Mouse (Mus musculus) urinary bladder, postnatal 36 days (tissue): ENCODE measurements at regions not wholly inside any gene's neighbourhood (a gene's known extent, or its start where the extent isn't known, plus 50 kb on each side); places are given as distances from the start of the nearest gene placed in this dataset.
A peak's percentile ranks its signal among the peaks of the same experiment; 100 is the strongest.

Experiments
- DNase-seq, 2 experiments: peaks; one replicate each; pipeline ENCODE4 v3.0.0; 2022; ENCODE audit warnings: low spot score in 2 of 2, mixed read lengths in 1 of 2

DNA sequence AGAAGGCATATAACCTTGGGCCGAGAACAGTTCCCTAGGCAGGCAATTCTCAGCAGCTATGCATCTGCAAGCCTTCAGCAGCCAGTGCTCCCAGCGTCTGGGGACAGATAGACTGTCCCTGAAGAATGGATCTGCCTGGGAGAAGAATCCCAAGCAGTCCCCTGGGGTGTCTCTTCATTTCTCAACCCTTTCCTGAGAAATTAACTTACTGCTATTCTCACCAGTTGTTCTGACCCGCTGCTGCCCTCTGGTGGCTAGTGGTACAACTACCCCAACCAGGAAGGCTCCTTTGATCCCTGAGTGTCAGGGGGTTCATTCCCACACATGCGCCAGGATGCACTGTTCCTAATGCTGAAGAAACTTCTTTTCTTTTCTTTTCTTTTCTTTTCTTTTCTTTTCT is 323.7 kb downstream of the Gm45692 start:
- DNase-seq, result peak; percentile 65 to 73

DNA sequence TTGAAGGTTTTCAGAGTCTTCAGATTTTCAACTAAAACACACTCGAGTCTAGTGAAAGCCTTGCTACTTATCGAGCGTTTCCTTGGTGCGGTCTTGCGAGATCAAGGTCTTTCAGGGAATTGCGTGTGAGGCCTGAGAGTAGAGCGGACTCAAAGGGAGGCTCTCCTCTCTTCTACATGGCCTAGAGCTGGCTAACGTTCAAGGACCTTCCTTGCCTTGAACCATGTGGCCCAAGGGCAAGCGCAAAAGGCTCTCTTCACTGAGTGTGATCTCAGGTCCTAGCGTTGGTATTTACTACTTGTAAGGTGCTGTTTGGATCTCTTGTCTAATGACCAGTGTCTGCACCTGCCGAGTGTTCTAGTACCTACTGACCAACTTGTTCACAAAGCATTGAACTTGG is 324.4 kb downstream of the Gm45692 start:
- DNase-seq, result no peak

DNA sequence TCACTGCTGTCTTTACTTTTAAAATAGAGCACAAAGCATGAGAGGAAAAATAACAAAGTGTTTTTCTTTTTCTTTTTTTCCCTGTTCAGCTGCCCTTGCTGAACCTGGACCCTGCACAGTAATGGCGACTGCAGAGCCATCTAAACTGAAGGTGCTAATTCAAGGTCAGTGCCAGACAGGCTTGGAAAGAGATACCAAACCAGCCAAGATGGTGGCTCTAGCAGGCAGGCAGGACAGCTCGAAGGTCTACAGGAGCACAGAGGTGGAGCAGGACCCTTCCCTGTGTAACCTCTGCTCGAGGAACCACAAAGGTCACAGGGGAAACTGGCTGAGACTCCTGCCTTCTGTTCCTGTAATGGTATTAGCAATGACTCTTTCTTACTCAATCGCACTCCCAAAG is 326.7 kb downstream of the Gm45692 start:
- DNase-seq, result no peak

DNA sequence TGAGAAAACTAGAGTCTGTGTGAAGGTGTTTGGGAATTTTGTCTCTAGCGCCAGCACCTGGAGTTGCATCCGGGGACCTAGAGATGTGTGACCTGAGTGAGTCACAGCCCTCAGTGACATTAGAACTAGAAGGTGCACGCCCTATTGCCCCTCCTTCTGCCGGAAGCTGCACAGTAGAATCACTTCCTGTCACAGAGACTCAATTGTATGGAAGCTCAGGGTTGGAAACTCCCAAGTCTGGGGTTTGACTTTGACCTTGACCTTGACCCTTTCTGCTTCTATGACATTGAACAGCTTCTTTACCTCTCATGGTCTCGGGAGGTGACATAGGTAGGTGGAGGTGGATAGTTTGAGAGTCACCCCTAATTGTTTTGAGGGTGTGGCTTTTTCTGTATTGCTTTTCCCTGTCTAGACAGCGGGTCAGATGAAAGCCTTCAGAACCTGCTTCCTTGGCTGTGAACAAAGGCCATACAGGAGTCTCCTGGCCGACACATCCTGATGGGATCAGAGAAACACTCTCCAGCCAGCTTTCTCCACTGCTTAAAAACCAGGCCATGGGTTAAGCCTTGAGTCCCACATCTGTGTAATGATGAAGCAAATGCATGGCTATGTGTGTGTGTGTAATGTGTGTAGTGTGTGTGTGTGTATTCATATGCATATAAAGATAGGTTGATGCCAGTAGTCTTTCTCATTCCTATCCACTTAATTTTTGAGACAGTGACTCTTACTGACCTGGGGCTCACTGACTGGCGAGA is 328.7 kb downstream of the Gm45692 start:
- no peak for DNase-seq

DNA sequence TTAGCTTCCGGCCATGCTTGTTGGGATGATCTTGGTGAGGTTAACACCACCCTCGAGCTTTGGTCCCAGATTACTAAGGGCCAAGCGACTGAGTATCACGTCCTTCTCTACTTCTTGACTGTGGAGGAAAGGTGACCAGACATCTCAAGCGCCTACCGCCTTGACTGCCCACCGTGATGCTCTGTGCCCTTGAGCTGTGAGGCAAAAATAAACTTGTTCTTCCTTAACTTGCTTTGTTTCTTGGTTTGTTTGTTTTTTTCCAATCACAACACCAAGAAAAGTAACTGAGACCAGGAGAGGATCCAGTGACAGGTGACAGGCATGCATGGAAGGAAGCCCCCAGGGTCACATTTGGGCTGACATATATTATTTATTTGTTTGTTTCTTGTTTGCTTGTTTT is 330.0 kb downstream of the Gm45692 start:
- no peak for DNase-seq

DNA sequence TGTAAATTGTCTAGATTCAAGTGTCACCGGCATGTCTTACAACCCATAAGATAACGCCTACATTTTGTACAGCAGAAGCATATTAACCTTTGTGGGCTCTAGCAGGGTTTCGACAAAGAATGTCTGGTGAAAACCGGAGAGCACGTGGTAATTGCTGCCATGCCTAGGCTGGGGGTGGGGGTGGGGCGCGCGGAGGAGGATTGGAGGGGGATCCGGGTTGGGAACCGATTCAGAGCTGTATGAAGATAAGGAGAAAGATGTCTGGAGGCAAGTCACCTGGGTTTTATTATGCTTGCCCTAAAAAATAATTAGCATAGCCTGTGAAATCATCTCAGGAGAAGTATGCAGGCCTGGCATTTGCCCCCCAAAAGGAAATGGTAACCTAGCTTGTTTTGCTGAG is 331.2 kb downstream of the Gm45692 start:
- no peak for DNase-seq

DNA sequence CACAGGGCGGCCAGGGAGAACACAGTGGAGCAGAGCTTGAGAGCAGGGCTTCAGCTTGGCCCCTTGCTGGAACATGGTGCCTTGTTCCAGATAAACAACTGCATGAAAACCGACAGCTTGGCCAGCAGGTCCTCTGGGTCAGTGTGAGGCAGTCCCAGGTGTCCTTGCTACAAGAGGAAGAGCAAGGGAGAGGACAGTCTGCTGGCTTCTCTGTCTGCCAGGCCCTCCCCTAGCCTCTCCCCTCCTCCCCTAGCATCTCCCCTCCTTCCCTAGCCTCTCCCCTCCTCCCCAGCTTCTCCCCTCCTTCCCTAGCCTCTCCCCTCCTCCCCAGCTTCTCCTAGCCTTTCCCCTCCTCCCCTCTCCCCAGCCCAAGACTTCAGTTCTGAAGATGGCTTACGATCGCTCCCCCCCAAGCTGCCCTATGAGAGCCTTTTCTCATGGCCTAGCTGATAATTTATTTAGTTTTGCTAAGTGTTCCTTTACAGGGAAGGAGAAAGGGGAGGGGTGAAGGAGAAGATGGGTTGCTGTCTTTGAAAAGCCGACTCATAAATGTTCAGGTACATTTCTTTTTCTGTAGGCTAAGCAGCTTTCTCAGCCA is 333.7 kb downstream of the Gm45692 start:
- DNase-seq, result no peak

DNA sequence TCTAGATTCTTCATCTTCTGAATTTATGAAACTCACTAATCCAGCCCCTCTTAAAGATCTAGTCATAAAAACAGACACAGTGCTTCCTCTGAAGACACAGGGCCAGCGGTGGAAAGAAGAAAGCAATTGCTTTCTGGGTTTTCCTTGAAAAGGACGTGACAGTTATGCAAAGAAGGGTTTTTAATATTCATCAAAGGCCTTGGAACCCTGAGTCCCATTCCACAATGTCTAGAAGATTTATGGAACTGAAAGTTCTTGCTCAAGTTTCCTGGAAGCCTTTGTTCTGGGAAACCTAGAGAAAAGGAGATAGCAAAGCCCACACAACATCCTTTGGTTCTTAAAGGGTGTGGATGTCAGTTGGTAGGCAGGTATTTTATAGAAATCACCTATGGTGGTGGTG is 346.0 kb downstream of the Gm45692 start:
- DNase-seq, result no peak

DNA sequence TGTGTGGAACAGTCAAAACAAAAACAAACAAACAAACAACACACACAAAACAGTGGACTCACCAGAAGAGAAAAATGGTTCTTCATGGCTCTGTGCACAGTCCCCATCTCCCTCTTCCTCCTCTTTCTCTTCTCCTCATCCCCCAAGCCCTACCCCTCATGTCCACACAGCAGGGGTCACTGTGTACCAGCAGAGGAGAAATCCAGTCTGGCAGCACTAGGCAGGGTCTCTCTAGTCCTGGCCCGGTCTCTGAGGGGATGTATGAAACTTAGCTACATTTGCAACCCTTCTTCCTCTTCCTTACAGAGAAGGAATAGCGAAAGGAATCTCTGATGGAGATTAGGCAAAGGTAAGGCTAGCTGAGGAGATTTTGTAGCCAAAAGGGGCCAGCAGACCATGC is 349.1 kb downstream of the Gm45692 start:
- DNase-seq, result no peak

DNA sequence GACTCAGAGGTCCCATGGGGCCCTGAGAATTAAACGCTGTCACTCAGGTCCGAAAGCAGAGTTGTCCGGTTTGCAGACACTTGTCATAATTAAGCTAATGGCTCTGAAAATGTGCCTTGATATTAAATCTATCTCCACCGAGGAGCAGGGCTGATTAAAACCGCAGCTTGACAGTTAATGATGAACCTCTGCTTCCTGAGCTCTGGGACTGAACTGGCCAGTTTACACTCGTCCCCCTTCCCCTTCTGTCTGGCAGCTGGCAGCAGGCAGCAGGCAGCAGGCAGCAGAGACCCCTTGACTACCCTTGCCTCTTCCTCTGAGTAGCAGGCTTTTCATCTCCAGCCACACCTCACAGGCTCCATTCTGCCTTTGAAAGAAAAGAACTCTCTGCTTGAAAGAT is 350.4 kb downstream of the Gm45692 start:
- no peak for DNase-seq

DNA sequence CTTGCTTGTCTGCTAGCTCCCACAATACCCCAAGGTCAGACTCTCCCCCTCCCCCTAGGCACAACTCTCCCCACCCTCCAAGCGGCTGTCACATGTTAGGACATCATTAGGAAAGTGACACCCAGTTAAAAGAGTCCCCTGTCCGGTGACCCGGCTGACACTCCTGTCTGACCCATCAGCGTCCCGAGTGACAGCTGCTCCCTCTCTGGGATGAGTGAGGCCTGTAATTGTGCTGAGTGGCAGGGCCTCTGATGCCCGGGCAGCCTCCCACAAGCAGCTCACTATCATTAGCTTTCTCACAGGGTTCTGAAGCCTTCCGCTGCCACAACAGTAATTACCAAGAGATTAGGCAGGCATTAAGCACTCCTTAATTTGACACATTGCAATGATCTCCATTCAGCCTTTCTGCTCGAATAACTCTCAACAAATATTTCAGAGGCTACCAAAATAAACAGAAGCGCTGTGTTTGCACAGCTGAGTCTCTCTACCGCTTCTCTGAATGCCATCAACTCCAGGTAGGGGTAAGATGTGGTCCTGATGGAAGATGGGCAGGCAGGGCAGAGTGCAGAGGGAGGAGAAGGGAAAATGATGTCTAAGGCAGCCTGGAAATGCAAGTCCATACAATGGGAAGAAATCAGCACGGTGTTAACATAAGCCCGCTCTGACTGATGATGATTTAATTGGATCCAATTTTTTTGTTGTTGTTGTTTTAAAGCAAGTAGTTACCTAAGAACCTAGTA is 352.6 kb downstream of the Gm45692 start:
- no peak for DNase-seq

DNA sequence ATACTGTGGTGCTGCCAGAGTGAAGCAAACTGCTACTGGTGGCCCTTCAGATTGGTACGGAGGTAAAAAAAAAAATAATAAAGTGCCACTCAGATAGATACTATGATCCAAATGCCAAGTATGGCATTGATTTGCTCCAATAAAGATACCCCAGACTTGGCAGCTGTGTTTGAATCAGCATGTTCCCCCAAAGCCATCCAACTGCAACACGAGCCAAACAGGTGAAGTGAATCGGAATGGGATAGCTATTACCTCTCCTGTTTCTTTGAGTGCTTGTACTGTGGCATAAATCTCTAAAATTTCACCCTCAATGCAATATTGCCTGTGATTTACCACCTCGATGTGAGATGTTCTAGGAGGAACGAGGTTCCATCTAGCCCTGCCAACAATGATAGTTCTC is 365.4 kb downstream of the Gm45692 start:
- DNase-seq, result no peak

DNA sequence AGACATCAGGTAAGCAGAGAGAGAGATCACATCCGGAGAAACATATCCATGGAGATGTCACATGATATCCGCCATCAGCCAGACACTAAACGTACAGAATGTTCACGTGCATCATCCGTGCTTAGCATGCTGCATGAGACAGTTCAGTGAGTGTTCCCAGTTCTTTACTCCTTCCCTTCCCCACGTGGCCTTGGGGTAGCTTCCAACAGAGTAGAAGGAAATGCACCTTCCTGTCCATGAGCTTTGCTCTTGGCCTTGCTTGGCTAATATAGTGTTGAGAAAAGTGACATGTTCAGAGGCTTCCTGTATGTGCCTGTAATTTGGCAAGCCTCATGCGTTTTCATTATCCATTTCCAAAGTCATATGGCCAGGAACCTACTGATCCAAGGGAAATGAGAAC is 368.5 kb downstream of the Gm45692 start:
- DNase-seq, result no peak

DNA sequence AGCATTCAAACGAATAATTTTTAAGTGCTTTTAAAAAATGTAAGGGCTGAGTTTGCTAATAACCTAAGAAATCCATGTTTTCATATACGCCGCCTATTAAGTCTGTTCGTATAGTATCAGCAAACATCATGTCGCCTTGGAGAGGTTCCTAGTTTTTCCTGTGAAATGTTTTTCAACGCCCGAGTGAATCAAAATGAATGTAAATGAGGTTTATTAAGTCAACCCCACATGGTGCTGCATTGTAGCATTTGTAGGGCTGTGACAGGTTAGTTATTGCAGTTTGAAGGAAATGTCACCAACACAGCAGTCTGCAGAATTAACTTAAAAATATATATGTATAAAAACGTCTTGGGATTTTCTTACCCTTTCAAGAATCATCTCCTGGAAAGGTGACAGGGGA is 369.3 kb downstream of the Gm45692 start:
- DNase-seq, result no peak

DNA sequence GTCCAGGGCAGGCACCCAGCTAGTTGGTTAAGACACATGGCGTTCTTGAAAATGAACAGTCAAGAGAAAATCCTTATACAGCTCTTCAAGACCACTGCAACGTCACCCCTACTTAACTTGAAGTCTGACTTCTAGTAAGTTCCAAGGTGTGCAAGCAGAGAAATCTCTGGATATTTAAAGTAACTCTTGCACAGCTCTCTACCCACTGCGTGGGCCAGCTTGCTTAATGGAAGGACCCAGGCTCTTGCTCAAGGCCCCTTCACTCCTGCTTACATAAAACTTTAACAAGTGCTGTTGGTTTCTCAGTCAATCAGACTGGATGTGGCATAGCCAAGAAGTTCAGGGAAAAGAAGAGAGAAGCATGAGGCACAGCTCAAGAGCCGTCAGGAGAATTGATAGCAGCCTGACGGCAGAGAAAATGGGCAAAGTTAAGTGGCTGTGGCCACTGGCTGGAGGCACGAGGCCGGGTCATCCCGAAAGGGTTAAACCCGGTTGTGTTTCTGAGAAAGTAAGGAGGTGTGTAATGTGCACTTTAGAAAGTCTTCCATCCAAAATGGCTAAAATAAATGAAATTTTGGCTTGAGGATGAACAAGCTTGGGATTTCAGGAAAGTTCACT is 382.0 kb downstream of the Gm45692 start:
- no peak for DNase-seq

DNA sequence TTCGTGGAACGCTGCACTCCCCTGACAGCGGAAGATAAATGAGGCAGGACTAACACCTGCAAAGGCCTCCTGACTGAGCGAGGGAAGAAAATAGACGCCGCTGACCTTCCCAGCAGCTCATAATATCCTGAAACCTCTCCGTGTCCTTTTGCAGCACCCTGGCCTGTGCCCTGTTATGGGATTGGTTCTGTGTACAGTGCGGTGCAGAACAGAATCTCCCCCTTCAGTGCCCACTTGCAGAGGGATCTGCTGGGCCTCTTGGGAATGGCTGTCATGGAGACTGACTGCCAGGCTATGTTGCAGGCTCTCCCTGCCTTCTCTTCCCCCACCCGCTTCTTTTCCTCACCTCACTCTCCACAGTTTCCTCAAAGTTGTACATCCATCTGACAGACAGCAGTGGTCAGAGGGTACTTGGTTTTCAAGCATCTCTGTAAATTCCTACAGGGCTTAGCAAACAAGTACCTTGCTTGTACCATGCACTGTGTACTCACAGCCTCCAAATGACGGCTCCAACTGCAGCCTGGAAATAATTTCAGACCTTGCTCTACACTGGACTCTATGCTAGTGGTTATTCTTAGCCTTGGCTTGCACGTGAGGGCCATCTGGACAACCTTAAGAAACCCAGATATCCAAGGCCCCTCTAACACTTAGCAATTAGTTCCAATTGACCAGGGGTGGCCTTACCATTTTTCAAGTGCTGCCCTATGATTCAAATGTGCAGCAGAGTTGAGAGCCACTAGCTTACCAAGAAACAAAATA is 382.7 kb downstream of the Gm45692 start:
- no peak for DNase-seq

DNA sequence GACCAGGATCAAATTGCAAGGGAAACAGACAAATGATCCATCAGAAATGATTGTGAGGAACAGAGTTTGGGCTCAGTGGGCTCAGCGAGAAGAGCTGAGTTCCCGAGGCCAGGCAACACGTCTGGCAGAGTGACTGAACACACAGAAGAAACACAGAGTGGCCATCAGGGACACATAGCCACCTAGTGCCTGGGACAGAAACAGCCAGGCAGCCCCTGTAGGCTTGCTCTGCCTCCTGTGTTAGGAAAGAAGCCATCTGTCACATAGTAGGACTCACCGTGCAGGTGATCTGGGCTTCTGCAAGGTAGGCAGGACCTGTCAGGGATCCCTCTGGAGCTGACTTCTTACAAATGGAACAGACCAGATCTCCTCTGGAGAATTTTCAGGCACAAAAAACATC is 383.4 kb downstream of the Gm45692 start:
- DNase-seq, result no peak

DNA sequence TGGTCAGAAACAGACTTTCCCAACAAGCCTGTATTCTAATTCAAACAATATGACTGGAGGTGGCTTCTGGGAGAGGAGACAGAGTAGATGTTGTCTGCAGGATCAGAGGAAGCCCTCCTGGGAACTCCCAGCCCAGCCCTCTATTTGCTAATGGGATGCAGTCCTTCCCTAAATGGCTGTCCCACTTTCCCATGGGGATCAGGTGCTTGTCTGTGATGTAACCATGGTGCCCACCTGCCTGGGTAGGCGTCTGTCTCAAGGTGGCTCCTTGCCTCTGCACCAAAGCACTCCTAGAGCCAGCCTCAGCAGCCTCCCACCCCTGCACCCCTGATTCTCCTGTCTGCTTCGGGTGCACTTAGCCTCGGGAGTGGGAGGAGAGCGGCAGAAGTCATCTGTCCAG is 384.6 kb downstream of the Gm45692 start:
- no peak for DNase-seq

DNA sequence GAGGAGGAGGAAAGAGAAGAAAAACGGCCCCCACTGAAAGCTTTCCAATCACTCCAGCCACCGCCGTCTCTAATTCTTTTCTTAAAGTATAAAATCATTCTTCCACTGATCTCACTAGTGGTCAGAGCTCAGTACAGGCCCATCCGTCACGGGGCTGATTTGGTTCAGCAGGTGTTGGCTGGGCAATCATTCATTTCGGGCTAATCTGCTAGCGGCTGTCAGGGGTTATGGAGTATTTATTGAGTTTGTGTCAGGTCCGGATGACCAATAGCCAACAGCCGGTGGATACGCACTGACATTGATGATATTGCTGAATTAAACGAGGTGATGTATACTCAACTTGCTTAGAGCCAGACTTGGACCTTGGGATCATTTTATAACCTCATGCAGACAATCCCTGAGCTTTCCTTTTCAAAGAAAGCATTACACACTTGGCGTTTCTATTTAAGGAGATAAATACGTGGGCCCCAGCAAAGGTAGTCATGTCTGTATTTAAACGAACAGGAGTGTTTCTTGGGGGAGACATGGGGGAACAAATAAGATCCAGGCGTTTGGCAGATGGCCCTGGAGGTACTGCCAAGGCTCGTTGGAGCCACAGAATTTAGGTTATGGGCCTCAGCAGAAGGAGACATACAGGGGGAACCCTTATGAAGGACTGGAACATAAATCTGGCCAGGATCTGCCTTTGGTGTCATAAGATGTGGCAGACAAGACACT is 385.1 kb downstream of the Gm45692 start:
- DNase-seq, result no peak

DNA sequence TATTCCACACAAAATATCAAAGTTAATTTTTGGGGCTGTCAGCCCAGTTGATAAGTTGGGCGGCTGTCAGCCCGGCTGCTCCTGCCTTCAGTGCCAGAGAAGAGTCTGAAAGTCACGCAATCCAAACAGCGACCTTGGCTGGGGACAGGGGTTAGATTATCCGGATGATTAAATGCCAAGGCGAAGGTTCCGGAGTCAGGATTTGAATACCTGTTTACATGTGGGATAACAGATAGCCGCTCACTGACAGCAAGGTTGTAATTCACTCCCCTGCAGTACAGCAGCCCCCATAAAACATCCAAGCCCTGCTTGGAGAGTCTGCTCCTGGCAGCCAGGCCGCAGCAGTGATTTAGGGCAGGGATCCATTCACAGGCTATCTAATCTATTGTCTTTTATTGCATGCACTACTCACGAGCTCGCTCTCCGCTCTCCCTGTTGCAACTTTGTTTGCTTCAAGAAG is 388.3 kb downstream of the Gm45692 start:
- DNase-seq, result no peak

DNA sequence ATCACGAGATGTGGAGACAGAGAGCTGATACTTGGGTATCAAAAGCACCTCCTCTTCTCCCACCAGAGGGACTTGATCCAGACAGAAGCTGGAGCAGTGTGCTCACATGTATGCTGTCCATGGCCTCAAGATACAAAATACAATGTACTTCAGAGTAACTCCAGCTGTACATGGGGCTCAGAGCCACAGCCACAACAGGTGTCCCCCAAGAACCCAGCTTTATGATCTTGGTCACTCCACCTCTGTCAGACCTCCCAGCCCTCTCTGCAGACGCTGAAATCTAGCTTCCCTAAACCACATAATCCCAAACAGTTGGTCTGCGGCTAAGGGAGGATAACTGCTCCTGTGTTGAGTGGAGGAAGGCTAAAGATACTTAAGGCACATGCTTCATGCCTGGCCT is 389.9 kb downstream of the Gm45692 start:
- no peak for DNase-seq
